Mouse (Mus musculus) stomach, embryonic 15.5 days (tissue): ENCODE measurements at regions not wholly inside any gene's neighbourhood (a gene's known extent, or its start where the extent isn't known, plus 50 kb on each side); places are given as distances from the start of the nearest gene placed in this dataset.

Experiments
- ATAC-seq: fragments of 200-750 bp; cut with Nextera tagmentation; 2 replicates; pipeline ENCODE4 v1.8.0; 2017; ENCODE audit warnings: low read depth, moderate number of reproducible peaks, moderate TSS enrichment; ENCODE audit not compliant: insufficient read depth, low FRiP score
- H3K27ac ChIP-seq: fragments of 300-500 bp; sonication (generic); 2 replicates; pipeline ENCODE4 v1.5.1; 2015; ENCODE audit warnings: mild to moderate bottlenecking, inconsistent platforms
- H3K27me3 ChIP-seq: fragments of 300-500 bp; sonication (generic); replicated peaks from 2 replicates; pipeline ENCODE4 v1.6.1; 2015; ENCODE audit warnings: inconsistent platforms
- H3K36me3 ChIP-seq: fragments of 300-500 bp; sonication (generic); 2 replicates; pipeline ENCODE4 v1.6.1; 2015; ENCODE audit warnings: inconsistent platforms
- H3K4me1 ChIP-seq: fragments of 300-500 bp; sonication (generic); 2 replicates; pipeline ENCODE4 v1.6.1; 2015; ENCODE audit warnings: inconsistent platforms
- H3K4me2 ChIP-seq: fragments of 300-500 bp; sonication (generic); 2 replicates; pipeline ENCODE4 v1.6.1; 2015; ENCODE audit warnings: mild to moderate bottlenecking, inconsistent platforms
- H3K4me3 ChIP-seq: fragments of 300-500 bp; sonication (generic); replicated peaks from 2 replicates; pipeline ENCODE4 v1.5.1; 2015; ENCODE audit warnings: inconsistent platforms
- H3K9ac ChIP-seq: fragments of 300-500 bp; sonication (generic); 2 replicates; pipeline ENCODE4 v1.6.1; 2015; ENCODE audit warnings: inconsistent platforms
- H3K9me3 ChIP-seq: fragments of 300-500 bp; sonication (generic); 2 replicates; pipeline ENCODE4 v1.6.1; 2016; ENCODE audit warnings: inconsistent platforms
- WGBS: fragments of 180-500 bp; shearing (Covaris S2); methylation state at CpG from one replicate; pipeline ENCODE4 v1.1.7; 2015; 5-methylcytosine and 5-hydroxymethylcytosine counted together

- 50% methylated on average over 7 of the region's 7 CpGs for WGBS
- Histone ChIP-seq H3K4me3 (no peak overlapping the region), H3K4me1 (no peaks in the 10 kb centered on the region), H3K36me3 (no peaks in the 10 kb centered on the region), H3K27me3 (no peaks in the 10 kb centered on the region), H3K27ac (no peak overlapping the region), H3K9ac (no peak overlapping the region), H3K9me3 (no peaks in the 10 kb centered on the region), H3K4me2 (no peak overlapping the region)
- ATAC-seq = no peak
Observed at GRCm38 (mm10) chr14:67149961-67150471, 1141.0 kb upstream of the Gulo start.

GRCm38 (mm10) chr14:67149091-67149490, 1140.1 kb upstream of the Gulo start:
- no peak for ATAC-seq
- 77% methylated on average over 8 of the region's 8 CpGs for WGBS
- Histone ChIP-seq H3K9ac (no peak overlapping the region), H3K4me3 (no peak overlapping the region), H3K4me2 (no peak overlapping the region), H3K36me3 (no peaks in the 10 kb centered on the region), H3K27ac (no peak overlapping the region), H3K4me1 (no peaks in the 10 kb centered on the region), H3K9me3 (no peaks in the 10 kb centered on the region), H3K27me3 (no peaks in the 10 kb centered on the region)

- no peak overlapping the region for H3K4me3 ChIP-seq
- no peaks in the 10 kb centered on the region for H3K36me3 ChIP-seq
- no peaks in the 10 kb centered on the region for H3K9me3 ChIP-seq
- no peak for ATAC-seq
- peaks cover 7% of the 10 kb centered on the region for H3K4me1 ChIP-seq
- H3K27ac ChIP-seq = no peak overlapping the region
- no peak overlapping the region for H3K9ac ChIP-seq
- H3K27me3 ChIP-seq = no peaks in the 10 kb centered on the region
- whole genome bisulfite sequencing = 77% methylated on average over 12 of the region's 12 CpGs
- no peak overlapping the region for H3K4me2 ChIP-seq
Observed at GRCm38 (mm10) chr14:67146602-67147001, 1137.6 kb upstream of the Gulo start.

- no peak overlapping the region for H3K4me2 ChIP-seq
- no peak overlapping the region for H3K9ac ChIP-seq
- H3K27ac ChIP-seq = no peak overlapping the region
- no peak for ATAC-seq
- no peaks in the 10 kb centered on the region for H3K9me3 ChIP-seq
- H3K27me3 ChIP-seq = no peaks in the 10 kb centered on the region
- H3K4me3 ChIP-seq = no peak overlapping the region
- H3K4me1 ChIP-seq = peaks cover 13% of the 10 kb centered on the region
- WGBS = 88% methylated on average over 6 of the region's 6 CpGs
- no peaks in the 10 kb centered on the region for H3K36me3 ChIP-seq
Observed at GRCm38 (mm10) chr14:67145046-67145445, 1136.0 kb upstream of the Gulo start.

- no peaks in the 10 kb centered on the region for H3K9me3 ChIP-seq
- H3K36me3 ChIP-seq = no peaks in the 10 kb centered on the region
- no peak overlapping the region for H3K4me2 ChIP-seq
- ATAC-seq = no peak
- no peaks in the 10 kb centered on the region for H3K27me3 ChIP-seq
- no peak overlapping the region for H3K4me3 ChIP-seq
- H3K9ac ChIP-seq = no peak overlapping the region
- 66% methylated on average over 4 of the region's 4 CpGs for WGBS
- no peak overlapping the region for H3K27ac ChIP-seq
- H3K4me1 ChIP-seq = peaks cover 18% of the 10 kb centered on the region
Observed at GRCm38 (mm10) chr14:67144461-67144985, 1135.5 kb upstream of the Gulo start.

GRCm38 (mm10) chr14:67143826-67144225, 1134.8 kb upstream of the Gulo start:
- no peak for ATAC-seq
- Histone ChIP-seq H3K4me1 (peaks cover 18% of the 10 kb centered on the region), H3K9ac (no peak overlapping the region), H3K9me3 (no peaks in the 10 kb centered on the region), H3K27ac (no peak overlapping the region), H3K4me2 (no peak overlapping the region), H3K4me3 (no peak overlapping the region), H3K27me3 (no peaks in the 10 kb centered on the region), H3K36me3 (no peaks in the 10 kb centered on the region)
- 76% methylated on average over 6 of the region's 6 CpGs for WGBS

GRCm38 (mm10) chr14:67142556-67143250, 1133.7 kb upstream of the Gulo start:
- Histone ChIP-seq H3K4me1 (peaks cover 18% of the 10 kb centered on the region), H3K36me3 (no peaks in the 10 kb centered on the region), H3K27me3 (no peaks in the 10 kb centered on the region), H3K4me2 (no peak overlapping the region), H3K27ac (no peak overlapping the region), H3K4me3 (no peak overlapping the region), H3K9ac (no peak overlapping the region), H3K9me3 (no peaks in the 10 kb centered on the region)
- 79% methylated on average over 6 of the region's 6 CpGs for WGBS
- no peak for ATAC-seq

- no peaks in the 10 kb centered on the region for H3K36me3 ChIP-seq
- H3K9me3 ChIP-seq = no peaks in the 10 kb centered on the region
- H3K4me3 ChIP-seq = no peak overlapping the region
- 23% methylated on average over 15 of the region's 15 CpGs for WGBS
- H3K27ac ChIP-seq = peak overlapping the region; percentile 31; the same call in 1 of the 2 replicates
- no peak for ATAC-seq
- no peak overlapping the region for H3K9ac ChIP-seq
- H3K4me1 ChIP-seq = peaks cover 18% of the 10 kb centered on the region
- peak overlapping the region; percentile 19 for H3K4me2 ChIP-seq
- H3K27me3 ChIP-seq = no peaks in the 10 kb centered on the region
Observed at GRCm38 (mm10) chr14:67141581-67142441, 1132.8 kb upstream of the Gulo start.

- no peak overlapping the region for H3K4me2 ChIP-seq
- WGBS = 60% methylated on average over 7 of the region's 7 CpGs
Observed at GRCm38 (mm10) chr14:67141151-67141550, 1132.1 kb upstream of the Gulo start.

GRCm38 (mm10) chr14:67139674-67140073, 1130.7 kb upstream of the Gulo start:
- ATAC-seq = peak; percentile 57
- peak overlapping the region; percentile 63 for H3K27ac ChIP-seq

More at GRCm38 (mm10) chr14:67141151-67141550, 1132.1 kb upstream of the Gulo start:
- Histone ChIP-seq H3K36me3 (no peaks in the 10 kb centered on the region), H3K27me3 (no peaks in the 10 kb centered on the region), H3K4me3 (no peak overlapping the region), H3K9ac (no peak overlapping the region), H3K4me1 (peaks cover 18% of the 10 kb centered on the region), H3K27ac (no peak overlapping the region), H3K9me3 (no peaks in the 10 kb centered on the region)
- ATAC-seq = no peak

GRCm38 (mm10) chr14:67139152-67139551, 1130.1 kb upstream of the Gulo start:
- ATAC-seq = peak; percentile 54

More at GRCm38 (mm10) chr14:67139674-67140073, 1130.7 kb upstream of the Gulo start:
- Histone ChIP-seq H3K9me3 (no peaks in the 10 kb centered on the region), H3K4me3 (no peak overlapping the region), H3K4me1 (peaks cover 30% of the 10 kb centered on the region), H3K9ac (no peak overlapping the region), H3K4me2 (no peak overlapping the region), H3K36me3 (no peaks in the 10 kb centered on the region), H3K27me3 (no peaks in the 10 kb centered on the region)

GRCm38 (mm10) chr14:67136141-67136498, 1127.1 kb upstream of the Gulo start:
- 25% methylated on average over 2 of the region's 2 CpGs for WGBS
- no peaks in the 10 kb centered on the region for H3K9me3 ChIP-seq
- H3K4me2 ChIP-seq = 0 out of 2 replicates have a peak overlapping the region, but pooled peaks have one; percentile 33
- no peak for ATAC-seq
- no peaks in the 10 kb centered on the region for H3K36me3 ChIP-seq
- no peak overlapping the region for H3K4me3 ChIP-seq
- no peaks in the 10 kb centered on the region for H3K27me3 ChIP-seq
- H3K9ac ChIP-seq = no peak overlapping the region
- H3K27ac ChIP-seq = peak overlapping the region; percentile 23
- H3K4me1 ChIP-seq = peaks cover 20% of the 10 kb centered on the region

More at GRCm38 (mm10) chr14:67139152-67139551, 1130.1 kb upstream of the Gulo start:
- Histone ChIP-seq H3K36me3 (no peaks in the 10 kb centered on the region), H3K4me2 (no peak overlapping the region), H3K27ac (peak overlapping the region; percentile 44; the same call in 1 of the 2 replicates), H3K9ac (no peak overlapping the region), H3K9me3 (no peaks in the 10 kb centered on the region), H3K4me1 (peaks cover 31% of the 10 kb centered on the region), H3K27me3 (no peaks in the 10 kb centered on the region), H3K4me3 (no peak overlapping the region)
- WGBS = 57% methylated on average over 5 of the region's 5 CpGs
